Mouse (Mus musculus): ENCODE data around the gene 1700009N14Rik.

DNA sequence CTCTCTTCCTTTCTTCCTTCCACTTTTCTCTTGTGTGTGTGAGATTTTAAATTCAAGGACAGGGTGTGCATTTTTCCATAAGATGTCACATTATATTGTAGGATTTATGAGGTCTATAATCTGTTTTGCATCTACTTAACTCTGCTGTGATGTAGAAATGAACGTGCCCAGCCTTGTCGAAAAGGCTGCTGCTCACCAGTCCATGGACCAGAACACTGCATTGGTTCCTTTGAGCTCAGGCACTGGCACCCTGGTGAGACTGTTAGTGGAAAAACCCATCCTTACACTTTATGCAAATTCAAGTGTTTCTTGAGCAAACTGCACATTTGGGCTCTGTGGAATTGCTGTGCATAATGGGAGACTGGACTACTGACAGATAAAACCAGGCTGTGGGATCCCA is 24.2 kb downstream of the 1700009N14Rik start:
- TF ChIP-seq CTCF (IDR thresholded peaks at IDR 0.05) = no peak
- no peak for TF ChIP-seq EP300 (IDR thresholded peaks at IDR 0.05)

All from lung, postnatal 0 days (tissue).